Mouse (Mus musculus) gonadal fat pad, adult 2 months (tissue): Measurements from ENCODE around the gene Il6ra. TPM values are rescaled to one million over a fixed set of nuclear protein-coding genes. Genes with fewer than 3 reads are reported as not detected.
"Not testable (repeated sequence)": the region's sequence is repeated elsewhere in the genome, so short reads cannot be mapped to it uniquely, and the experiment has no call there.

Experiments used
- DNase-seq: peaks from one replicate; pipeline ENCODE4 v3.0.0-alpha.2; 2012; ENCODE audit warnings: low read depth
- polyA plus RNA-seq: library from polyadenylated mRNA; depleted of rRNA; stranded (reverse); fragments of >200 nt; gene quantifications from 2 replicates; pipeline ENCODE4 v1.2.3, GENCODE M21; 2012

Gene Il6ra
- polyA plus RNA-seq, 1 experiment, result 10.7 TPM

- no peak for DNase-seq
Measured at GRCm38 (mm10) chr3:89875781-89876180, 37.2 kb downstream of the Il6ra start.

DNA sequence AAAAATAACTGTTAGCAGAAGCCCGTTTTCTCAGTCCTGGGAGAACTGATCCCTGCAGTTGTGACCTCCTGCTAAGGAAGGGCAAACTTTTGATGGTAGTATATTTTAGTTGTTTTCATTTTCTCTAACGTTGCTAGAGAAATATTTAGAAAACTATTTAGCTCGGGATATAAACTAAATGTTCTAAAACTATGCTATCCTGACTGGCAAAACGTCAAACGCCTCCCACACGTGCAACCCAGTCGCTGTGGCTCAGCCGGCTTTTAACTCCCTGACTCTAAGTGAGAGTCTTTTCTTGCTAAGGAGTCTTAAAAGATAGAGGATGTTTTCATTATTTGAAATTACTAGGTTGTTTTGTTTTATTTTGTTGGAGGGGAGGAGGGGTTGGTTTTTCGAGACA is 38.0 kb downstream of the Il6ra start:
- DNase-seq, result no peak

- no peak for DNase-seq
Measured at GRCm38 (mm10) chr3:89874076-89874475, 38.9 kb downstream of the Il6ra start.

GRCm38 (mm10) chr3:89872684-89873083 is 40.3 kb downstream of the Il6ra start:
- no peak for DNase-seq

GRCm38 (mm10) chr3:89872209-89872608 is 40.8 kb downstream of the Il6ra start:
- DNase-seq, result no peak

DNA sequence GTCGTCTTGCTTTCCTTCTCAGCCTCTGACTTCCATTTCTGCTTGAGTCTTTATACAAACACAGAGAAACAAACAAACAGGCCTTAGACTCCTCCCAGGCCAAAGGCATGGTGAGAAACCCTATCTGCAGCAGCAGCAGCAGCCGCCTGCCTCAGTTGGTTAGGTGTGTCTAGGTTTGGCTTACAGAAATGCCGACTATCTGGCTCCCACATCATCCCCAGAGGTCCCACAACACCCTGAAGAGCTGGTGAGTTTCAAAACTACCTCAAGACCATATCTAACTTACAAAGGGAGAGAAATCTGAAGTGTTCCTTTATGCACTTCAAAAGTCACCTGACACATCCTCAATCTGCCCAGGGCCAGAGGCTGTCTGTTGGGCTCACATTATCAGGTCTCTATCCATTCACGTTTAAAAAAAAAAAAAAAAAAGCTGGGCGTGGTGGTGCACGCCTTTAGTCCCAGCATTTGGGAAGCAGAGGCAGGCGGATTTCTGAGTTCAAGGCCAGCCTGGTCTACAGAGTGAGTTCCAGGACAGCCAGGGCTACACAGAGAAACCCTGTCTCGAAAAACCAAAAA is 41.6 kb downstream of the Il6ra start:
- no peak for DNase-seq

GRCm38 (mm10) chr3:89870472-89871271 is 42.3 kb downstream of the Il6ra start:
- no peak for DNase-seq

DNA sequence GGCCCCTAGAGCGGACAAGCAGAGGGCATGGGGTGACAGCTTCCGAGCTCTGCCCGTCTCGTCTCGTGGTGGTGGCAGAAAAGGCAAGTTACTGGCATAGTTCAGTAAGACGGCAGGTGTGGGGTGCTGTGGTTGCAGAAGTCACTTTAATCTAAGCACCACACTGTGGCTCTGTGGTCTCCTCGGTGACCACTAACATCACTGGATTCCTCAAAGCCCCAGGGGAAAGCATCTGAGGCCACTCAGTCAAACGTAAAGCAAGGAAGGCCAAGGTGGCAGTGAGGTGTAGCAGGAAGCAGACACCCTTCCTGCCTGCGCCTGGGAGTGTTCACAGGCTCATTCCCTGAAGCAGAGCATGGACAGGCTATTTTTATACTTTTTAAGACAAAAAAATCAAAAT is 43.4 kb downstream of the Il6ra start:
- no peak for DNase-seq

DNA sequence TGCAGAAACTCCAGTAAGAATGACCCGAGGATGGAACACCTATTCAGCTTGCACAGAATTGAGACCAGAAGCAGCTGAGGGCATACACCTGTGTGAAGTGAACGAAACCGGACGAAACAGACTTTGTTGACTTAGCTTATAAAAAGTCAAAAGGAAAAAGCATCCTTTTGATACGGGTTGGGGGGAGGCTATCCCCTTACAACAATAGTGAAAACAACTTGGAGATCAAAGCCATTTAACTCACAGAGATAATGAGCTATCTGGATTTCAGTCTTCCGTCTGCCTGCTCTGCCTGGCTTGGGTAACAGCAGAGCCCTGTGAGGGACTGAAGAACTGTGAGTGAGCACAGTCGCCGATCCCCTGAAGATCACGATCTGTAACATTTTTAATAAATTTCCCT is 44.0 kb downstream of the Il6ra start:
- no peak for DNase-seq

GRCm38 (mm10) chr3:89868357-89868756 is 44.6 kb downstream of the Il6ra start:
- DNase-seq, result no peak

DNA sequence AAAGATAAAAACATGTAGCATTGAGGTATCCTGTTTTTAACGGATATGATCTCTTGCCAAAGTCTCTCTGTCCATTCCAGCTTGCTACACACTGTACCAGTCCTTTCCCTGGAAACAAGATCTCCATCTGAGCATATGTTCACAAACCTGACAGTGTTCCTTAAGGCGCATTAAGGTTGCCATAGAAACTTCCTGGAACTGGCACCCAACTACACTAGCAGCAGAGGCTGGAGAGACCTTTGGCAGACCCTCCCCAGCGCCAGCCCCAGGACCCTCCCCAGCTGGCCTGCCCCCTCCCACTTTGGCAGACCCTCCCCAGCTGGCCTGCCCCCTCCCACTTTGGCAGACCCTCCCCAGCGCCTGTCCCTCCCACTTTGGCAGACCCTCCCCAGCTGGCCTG is 45.3 kb downstream of the Il6ra start:
- DNase-seq, result no peak

- DNase-seq, result no peak
Measured at GRCm38 (mm10) chr3:89865764-89866163, 47.2 kb downstream of the Il6ra start.

DNA sequence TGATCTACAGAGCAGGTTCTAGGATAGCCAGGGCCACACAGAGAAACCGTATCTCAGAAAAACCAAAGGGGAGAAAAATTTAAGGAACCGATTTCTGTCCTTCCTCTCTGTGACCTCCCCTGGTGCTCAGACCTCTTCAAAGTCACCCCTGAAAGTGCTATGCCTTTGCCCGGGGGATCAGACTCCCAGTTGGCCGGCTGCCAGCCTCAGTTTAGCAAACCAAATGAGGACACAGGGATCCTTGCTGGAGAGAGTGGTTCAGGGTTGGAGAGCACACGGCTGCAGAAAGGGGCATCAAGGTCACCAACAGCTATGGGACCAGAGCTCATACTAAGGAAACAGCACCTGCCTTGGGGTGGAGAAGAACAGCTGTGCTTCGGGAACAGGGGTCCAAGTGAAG is 48.0 kb downstream of the Il6ra start:
- DNase-seq, result no peak

GRCm38 (mm10) chr3:89863716-89864509 is 49.1 kb downstream of the Il6ra start:
- DNase-seq, result no peak

GRCm38 (mm10) chr3:89863276-89863675 is 49.7 kb downstream of the Il6ra start:
- DNase-seq, result not testable (repeated sequence)

DNA sequence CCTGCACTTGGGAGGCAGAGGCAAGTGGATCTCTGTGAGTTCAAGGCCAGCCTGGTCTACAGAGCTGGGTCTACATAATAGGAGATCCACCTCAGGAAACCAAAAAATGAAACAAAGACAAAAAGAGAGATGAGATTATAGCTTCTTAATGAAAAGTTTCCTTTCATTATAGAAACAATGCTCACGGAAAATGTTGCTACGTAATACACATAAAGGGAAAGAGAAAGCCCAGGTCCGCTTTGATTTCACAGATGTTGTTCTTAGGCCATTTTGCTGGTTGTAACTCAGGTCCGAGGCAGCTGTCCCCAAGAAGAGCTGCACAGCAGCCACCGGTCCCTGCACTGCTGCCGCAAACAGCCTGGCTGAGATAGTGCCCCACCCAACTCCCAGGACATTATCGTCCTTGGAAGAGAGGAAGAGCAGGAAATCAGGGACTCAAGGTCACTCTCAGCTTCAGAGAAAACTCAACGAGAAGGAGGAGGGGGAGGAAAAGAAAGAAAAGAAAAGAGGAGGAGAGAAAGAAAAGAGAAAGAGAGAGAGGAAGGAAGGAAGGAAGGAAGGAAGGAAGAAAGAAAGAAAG is 50.7 kb downstream of the Il6ra start:
- DNase-seq, result no peak

DNA sequence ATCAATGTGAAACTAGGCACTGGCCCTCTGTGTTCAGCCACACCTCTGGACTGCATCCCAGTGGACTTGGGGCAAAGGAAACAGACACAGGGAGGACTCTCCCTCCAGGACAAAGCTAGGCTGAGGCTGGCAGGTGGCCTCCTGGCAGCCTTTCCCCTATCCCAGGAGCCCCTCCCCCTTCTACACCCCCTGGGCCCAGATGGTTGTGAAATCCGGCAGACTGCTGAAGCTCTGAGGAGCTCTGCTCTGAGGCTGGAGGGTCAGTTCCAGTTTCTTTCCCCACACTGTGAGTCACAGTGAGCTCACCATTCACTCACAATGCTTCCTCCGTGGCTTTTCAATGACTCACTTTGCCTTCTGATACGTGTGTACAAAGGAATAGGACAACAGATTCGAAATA is 51.9 kb downstream of the Il6ra start:
- peak; percentile 41 for DNase-seq

GRCm38 (mm10) chr3:89860343-89860742 is 52.7 kb downstream of the Il6ra start:
- DNase-seq, result no peak

- no peak for DNase-seq
Measured at GRCm38 (mm10) chr3:89859936-89860335, 53.1 kb downstream of the Il6ra start.

DNA sequence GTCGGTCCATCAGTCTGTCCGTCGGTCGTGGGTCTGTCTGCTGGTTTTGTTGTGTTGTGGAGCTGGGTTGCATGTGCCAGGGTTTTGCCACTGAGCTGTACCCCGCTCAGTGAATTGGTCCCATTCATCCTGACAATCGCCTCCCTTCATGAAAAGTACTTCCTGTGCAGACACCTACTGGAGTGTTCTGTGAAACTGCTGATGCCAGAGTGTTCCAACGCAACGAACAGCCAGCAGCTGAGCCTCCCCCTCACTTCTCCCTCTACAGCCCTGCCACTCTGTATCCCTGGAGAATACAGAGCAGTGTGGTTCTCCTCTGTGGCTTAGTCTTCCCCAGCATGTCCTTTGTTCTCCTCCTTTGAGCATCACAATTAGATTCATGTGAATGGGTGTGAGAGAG is 54.1 kb downstream of the Il6ra start:
- no peak for DNase-seq

DNA sequence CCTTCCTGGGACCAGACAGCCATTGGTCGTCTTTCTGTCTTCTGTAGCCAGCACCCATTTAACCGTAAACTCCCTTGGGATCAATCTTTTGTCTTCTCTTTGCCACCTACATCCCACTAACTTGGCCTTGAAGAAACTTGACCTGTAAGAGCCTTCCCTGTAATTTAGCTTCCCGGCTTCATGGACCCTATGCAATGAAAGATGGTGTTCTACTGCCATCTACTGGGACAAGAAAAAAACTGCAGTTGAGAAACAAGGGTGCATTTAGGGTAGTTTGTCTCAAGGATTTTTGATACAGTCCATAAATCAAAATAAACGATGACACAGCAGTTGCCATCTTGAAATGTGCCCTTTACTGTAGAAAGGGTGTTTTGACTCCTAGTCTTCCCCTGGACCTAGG is 54.9 kb downstream of the Il6ra start:
- DNase-seq, result no peak

DNA sequence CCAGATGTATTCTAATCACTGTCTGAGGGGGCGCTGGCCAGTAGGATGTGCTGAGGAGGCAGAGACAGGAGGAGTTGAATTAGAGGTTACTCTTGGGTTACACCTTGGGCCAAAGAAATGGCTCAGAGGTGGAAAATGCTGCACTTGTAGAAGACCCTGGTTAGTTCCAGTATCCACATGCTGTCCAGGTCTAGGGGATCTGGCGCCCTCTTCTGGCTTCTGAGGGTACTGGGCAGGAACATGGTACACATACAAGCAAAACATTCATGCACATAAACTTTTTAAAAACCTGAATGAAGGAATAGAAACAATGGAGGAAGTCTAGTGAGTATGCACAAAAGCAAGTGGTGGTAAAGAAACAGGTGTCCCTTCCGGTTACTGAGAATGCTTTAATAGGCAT is 55.6 kb downstream of the Il6ra start:
- DNase-seq, result no peak
